Mouse (Mus musculus): ENCODE results near the gene Optn. TPM values are rescaled to one million over a fixed set of nuclear protein-coding genes. Genes with fewer than 3 reads are reported as not detected.

Gene Optn
- polyA plus RNA-seq, 1 experiment from 2014 or later, result 7.7 TPM

DNA sequence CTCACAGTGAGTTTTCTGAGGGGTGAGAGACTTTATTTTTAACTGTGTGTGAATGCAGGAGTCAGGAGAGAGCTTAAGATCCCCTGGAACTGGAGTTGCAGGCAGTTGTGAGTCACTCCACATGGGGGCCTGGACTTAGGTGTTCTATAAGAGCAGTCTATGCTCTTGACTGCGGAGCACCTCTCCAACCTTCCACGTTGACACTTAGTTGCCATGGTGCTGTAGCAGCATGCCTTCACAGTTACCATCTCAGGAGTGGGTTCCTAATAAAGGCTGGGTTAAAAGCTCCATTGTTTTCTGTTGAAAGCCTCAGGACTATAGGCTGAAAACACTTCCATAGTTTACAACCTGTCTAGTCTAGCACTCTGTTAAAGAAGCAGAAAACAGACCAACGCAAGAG is 26.5 kb downstream of the Optn start:
- Histone ChIP-seq H3K9me3 (no peaks in the 10 kb centered on the region), H3K36me3 (no peaks in the 10 kb centered on the region), H3K27ac (replicated peaks) (no peak overlapping the region), H3K4me1 (replicated peaks) (peaks cover 9% of the 10 kb centered on the region; the same call in 1 of the 2 replicates), H3K9ac (no peak overlapping the region), H3K27me3 (no peaks in the 10 kb centered on the region), H3K4me2 (no peak overlapping the region), H3K4me3 (no peak overlapping the region)
- ATAC-seq (ENCODE audit: low read depth), result no peak
- WGBS, result 25% methylated on average over 3 of the region's 3 CpGs

DNA sequence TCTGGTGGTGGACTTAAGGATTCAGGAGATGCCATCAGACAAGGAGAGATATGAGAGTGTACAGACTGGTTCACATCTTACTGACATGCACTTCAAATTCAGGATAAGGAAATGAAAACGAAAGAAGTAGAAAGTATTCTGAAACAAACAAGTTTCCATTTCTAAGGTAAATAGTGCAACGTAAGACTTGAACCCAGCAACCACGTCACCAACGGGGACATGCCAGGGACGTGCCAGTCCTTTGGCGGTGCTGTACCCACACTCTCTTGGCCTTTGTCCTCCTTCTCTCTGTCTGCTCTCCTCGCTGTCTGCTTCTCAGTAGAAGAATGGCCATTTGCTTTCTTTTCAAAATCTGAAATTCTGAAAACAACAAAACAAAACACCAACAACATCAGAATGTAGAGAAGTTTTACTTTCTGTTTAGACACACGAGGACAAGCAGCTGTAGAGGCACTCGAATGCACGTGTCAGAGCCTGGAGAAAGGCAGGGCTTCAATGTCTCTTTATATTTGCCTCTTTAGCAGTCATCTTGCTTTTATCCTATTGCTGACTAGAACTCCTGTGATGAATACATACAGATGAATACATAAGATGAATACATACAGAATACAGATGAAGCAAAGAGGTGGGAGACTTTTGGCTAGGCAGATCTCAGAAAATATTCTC is 27.3 kb downstream of the Optn start:
- 83% methylated on average over 10 of the region's 10 CpGs for WGBS
- H3K4me1 ChIP-seq (replicated peaks), result peaks cover 9% of the 10 kb centered on the region; the same call in 1 of the 2 replicates
- ATAC-seq (ENCODE audit: low read depth), result no peak
- no peak overlapping the region for H3K27ac ChIP-seq (replicated peaks)
- no peak overlapping the region for H3K4me3 ChIP-seq
- no peaks in the 10 kb centered on the region for H3K27me3 ChIP-seq
- H3K9ac ChIP-seq, result no peak overlapping the region
- H3K36me3 ChIP-seq, result no peaks in the 10 kb centered on the region
- H3K9me3 ChIP-seq, result no peaks in the 10 kb centered on the region
- no peak overlapping the region for H3K4me2 ChIP-seq

DNA sequence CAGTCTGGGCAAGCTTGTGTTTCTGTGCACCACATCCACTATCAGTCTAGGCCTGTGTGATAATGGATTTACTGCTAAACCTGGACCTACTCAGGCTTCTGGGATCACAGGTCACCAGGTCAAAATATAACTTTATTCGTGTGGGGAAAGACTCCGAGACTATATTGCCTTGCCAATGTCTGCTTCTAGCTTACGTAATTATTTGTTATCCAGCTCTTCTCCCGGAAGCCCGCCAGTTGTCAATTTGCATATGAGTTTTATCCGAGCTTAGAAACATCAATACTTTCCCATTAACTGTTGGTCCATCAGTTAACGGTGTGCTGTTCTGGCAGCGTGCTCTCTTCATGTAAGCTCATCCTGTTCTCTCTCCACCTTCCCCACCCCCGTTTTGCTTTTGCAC is 28.6 kb downstream of the Optn start:
- peaks cover 9% of the 10 kb centered on the region; the same call in 1 of the 2 replicates for H3K4me1 ChIP-seq (replicated peaks)
- WGBS, result 89% methylated on average over 9 of the region's 9 CpGs
- H3K9ac ChIP-seq, result no peak overlapping the region
- H3K9me3 ChIP-seq, result no peaks in the 10 kb centered on the region
- H3K27me3 ChIP-seq, result no peaks in the 10 kb centered on the region
- H3K4me2 ChIP-seq, result no peak overlapping the region
- no peaks in the 10 kb centered on the region for H3K36me3 ChIP-seq
- H3K4me3 ChIP-seq, result no peak overlapping the region
- no peak for ATAC-seq (ENCODE audit: low read depth)
- no peak overlapping the region for H3K27ac ChIP-seq (replicated peaks)

DNA sequence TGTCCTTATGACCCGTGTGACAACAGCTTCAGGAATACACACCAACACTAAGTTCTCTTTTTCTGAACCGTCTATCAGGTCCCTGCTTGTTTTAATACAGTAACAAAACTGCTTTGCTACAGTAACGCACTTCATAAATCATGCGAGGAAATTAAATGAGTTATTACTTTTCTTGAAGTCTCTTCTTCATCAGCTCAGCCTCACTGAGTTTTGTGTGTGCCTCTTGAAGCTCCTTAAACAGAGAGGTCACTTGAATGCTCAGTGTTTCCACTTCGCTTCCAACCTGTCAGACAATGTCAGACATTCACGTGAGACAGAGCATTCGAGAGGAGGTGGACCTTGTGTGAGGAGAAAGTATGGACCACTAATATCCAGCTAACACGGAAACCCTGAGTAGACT is 29.1 kb downstream of the Optn start:
- 80% methylated on average over 8 of the region's 8 CpGs for WGBS
- no peak for ATAC-seq (ENCODE audit: low read depth)
- no peaks in the 10 kb centered on the region for H3K9me3 ChIP-seq

DNA sequence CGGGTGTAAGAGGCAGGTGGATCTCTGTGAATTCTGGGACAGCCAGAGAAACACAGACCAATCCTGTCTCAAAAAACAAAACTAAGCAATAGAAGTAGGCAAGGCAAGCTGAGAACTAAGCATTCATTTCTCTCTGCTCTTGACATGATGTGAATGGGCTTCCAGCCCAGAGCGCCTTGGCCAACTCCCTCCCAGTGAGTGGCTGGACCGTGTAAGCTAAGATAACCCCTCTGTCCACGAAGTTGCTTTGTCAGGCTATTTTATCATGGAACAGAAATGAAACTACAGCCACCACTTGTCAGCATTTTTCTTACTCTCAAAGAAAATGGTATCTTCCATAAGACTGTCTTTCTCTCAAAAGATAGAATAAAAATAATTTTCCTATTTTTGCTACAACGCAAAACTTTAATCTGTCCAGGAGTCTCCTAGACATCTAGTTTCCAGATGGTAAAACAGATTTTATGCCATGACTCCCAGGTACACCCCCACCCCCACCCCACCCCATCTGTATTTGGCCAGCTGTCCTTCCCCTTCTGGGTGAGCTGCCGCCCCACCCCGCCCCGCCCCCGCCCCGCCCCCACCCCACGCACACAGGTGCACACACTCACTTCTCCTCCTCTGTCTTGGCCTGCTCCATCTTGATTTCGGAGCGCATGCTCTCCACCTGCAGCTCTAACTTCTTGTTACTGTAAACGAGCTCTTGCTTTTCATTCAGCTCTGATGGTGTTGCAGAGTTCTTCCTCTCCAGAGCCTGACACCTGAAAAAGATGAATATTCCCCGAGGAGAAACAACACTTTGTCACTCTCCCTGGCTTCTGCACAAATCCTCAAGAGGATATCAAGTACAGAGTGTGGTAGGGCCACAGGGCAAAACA is 30.1 kb downstream of the Optn start:
- no peaks in the 10 kb centered on the region for H3K27me3 ChIP-seq
- no peak overlapping the region for H3K4me2 ChIP-seq
- H3K36me3 ChIP-seq, result no peaks in the 10 kb centered on the region
- no peak for ATAC-seq (ENCODE audit: low read depth)
- no peaks in the 10 kb centered on the region for H3K9me3 ChIP-seq
- H3K4me1 ChIP-seq (replicated peaks), result peaks cover 9% of the 10 kb centered on the region; the same call in 1 of the 2 replicates
- no peak overlapping the region for H3K9ac ChIP-seq
- 75% methylated on average over 10 of the region's 15 CpGs for WGBS
- no peak overlapping the region for H3K27ac ChIP-seq (replicated peaks)
- H3K4me3 ChIP-seq, result no peak overlapping the region

More for the DNA sequence above, 29.1 kb downstream of the Optn start:
- Histone ChIP-seq H3K27ac (replicated peaks) (no peak overlapping the region), H3K36me3 (no peaks in the 10 kb centered on the region), H3K27me3 (no peaks in the 10 kb centered on the region), H3K9ac (no peak overlapping the region), H3K4me2 (no peak overlapping the region), H3K4me3 (no peak overlapping the region), H3K4me1 (replicated peaks) (peaks cover 9% of the 10 kb centered on the region; the same call in 1 of the 2 replicates)

DNA sequence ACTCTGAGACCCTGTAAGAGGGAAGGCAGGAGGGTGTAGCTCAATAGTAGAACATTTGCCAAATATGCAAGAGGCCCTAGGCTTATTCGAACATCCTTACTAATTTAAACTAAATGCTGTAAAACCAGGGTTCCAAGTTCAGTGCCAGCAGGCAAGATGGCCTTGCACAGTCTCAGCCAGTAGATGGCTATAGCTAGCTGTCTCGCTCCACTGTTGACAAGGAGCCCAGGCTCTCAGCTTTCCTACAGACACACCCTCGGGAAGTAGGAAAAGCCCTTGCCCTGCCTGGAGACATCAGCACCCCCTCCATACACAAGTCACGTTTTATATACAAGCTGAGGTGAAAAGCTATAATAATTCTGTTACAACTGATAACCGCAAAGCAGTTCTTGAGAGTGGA is 31.2 kb downstream of the Optn start:
- Histone ChIP-seq H3K4me3 (no peak overlapping the region), H3K9ac (no peak overlapping the region), H3K4me2 (no peak overlapping the region), H3K36me3 (no peaks in the 10 kb centered on the region), H3K27me3 (no peaks in the 10 kb centered on the region), H3K4me1 (replicated peaks) (peaks cover 2% of the 10 kb centered on the region; the same call in 1 of the 2 replicates), H3K27ac (replicated peaks) (no peak overlapping the region), H3K9me3 (no peaks in the 10 kb centered on the region)
- ATAC-seq (ENCODE audit: low read depth), result no peak
- 82% methylated on average over 5 of the region's 5 CpGs for WGBS

DNA sequence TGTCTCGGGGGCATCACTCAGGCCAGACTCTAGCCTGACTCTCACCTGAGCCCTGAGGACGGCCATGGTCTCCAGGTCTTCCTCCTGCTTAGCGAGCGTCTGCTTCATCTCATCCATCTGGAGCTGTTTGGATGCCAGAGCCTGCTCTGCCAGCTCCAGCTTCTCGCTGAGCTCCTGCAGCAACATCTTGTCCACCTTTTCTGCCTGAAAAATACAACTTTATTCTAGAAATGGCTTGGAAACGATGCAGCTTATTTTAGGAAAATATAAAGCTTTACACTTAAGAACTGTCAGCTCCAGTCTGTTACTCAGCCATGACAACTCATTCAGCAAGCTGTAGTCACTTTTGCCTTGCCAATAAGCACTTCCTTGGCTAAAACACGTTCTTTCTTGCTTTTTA is 32.6 kb downstream of the Optn start:
- H3K9ac ChIP-seq, result no peak overlapping the region
- no peaks in the 10 kb centered on the region for H3K36me3 ChIP-seq
- ATAC-seq (ENCODE audit: low read depth), result no peak
- WGBS, result 89% methylated on average over 7 of the region's 7 CpGs
- H3K9me3 ChIP-seq, result no peaks in the 10 kb centered on the region
- H3K4me2 ChIP-seq, result no peak overlapping the region
- no peaks in the 10 kb centered on the region for H3K4me1 ChIP-seq (replicated peaks)
- H3K4me3 ChIP-seq, result no peak overlapping the region
- no peak overlapping the region for H3K27ac ChIP-seq (replicated peaks)
- no peaks in the 10 kb centered on the region for H3K27me3 ChIP-seq

DNA sequence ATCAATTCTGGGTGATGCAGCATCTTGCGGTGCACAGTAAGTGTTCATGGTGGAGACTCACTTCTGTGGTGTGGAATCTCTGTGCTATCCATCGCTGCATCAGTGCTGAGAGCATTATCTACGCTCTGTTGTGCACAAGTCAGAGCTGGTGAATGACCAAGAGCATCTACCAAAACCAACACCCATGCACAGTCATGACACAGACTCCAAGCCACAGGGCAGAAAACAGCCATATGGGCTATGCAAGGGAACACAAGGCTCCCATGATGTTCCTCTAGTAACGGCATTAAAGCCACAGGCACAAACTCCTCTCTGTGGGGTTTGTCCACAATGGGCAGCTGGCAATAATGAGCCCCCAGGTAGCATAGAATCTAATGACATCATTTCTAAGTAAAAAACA is 34.0 kb downstream of the Optn start:
- no peak overlapping the region for H3K27ac ChIP-seq (replicated peaks)
- no peaks in the 10 kb centered on the region for H3K4me1 ChIP-seq (replicated peaks)
- H3K4me2 ChIP-seq, result no peak overlapping the region
- ATAC-seq (ENCODE audit: low read depth), result no peak
- WGBS, result 86% methylated on average over 4 of the region's 4 CpGs
- no peak overlapping the region for H3K4me3 ChIP-seq
- no peaks in the 10 kb centered on the region; the same call in 1 of the 2 replicates for H3K9me3 ChIP-seq
- no peak overlapping the region for H3K9ac ChIP-seq
- H3K27me3 ChIP-seq, result no peaks in the 10 kb centered on the region
- no peaks in the 10 kb centered on the region for H3K36me3 ChIP-seq

DNA sequence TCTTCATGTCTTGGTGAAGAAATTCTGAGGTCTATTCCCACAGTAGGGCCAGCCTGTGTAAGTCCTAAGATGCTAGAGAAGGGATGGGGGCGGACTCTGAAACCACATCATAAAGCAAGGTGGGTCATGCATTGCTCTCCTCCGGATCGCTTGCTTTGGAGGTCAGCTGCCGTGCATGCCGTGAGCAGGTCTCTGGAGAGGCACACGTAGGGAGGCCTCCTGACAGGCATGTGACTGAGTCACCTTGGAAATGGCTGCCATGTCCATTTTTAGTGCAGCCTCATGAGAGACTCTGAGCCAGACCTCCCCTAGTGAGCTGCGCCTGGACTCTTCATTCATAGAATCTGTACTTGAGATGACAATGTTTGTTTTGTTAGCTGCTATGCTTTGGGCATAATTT is 35.8 kb downstream of the Optn start:
- no peak overlapping the region for H3K4me3 ChIP-seq
- ATAC-seq (ENCODE audit: low read depth), result no peak
- WGBS, result 84% methylated on average over 7 of the region's 7 CpGs

DNA sequence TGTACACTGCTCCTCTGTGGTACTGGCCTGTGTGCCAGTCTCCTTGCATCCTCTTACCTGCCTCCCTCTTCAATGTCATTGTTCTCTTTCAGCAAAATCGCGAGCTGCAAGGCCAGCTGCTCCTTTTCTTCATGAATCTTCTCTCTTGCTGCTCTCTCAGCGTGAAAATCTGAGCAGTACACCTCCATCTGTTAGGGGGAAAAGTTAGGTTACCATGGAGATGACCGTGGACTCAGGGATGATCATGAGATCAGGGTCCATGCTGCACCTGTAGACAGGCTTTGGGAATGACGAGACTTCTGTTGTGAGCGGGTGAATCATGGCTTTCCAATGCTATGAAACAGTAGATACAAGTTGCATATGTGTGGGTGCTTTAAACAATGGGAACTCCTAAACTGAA is 36.8 kb downstream of the Optn start:
- H3K4me2 ChIP-seq, result no peak overlapping the region
- no peaks in the 10 kb centered on the region; the same call in 1 of the 2 replicates for H3K9me3 ChIP-seq
- H3K27me3 ChIP-seq, result no peaks in the 10 kb centered on the region
- no peaks in the 10 kb centered on the region for H3K4me1 ChIP-seq (replicated peaks)
- no peak overlapping the region for H3K4me3 ChIP-seq
- H3K36me3 ChIP-seq, result no peaks in the 10 kb centered on the region
- WGBS, result 54% methylated on average over 6 of the region's 6 CpGs
- H3K27ac ChIP-seq (replicated peaks), result no peak overlapping the region
- ATAC-seq (ENCODE audit: low read depth), result no peak
- H3K9ac ChIP-seq, result no peak overlapping the region

More for the DNA sequence above, 35.8 kb downstream of the Optn start:
- Histone ChIP-seq H3K9me3 (no peaks in the 10 kb centered on the region; the same call in 1 of the 2 replicates), H3K27me3 (no peaks in the 10 kb centered on the region), H3K4me1 (replicated peaks) (no peaks in the 10 kb centered on the region), H3K36me3 (no peaks in the 10 kb centered on the region), H3K9ac (no peak overlapping the region), H3K27ac (replicated peaks) (no peak overlapping the region), H3K4me2 (no peak overlapping the region)

DNA sequence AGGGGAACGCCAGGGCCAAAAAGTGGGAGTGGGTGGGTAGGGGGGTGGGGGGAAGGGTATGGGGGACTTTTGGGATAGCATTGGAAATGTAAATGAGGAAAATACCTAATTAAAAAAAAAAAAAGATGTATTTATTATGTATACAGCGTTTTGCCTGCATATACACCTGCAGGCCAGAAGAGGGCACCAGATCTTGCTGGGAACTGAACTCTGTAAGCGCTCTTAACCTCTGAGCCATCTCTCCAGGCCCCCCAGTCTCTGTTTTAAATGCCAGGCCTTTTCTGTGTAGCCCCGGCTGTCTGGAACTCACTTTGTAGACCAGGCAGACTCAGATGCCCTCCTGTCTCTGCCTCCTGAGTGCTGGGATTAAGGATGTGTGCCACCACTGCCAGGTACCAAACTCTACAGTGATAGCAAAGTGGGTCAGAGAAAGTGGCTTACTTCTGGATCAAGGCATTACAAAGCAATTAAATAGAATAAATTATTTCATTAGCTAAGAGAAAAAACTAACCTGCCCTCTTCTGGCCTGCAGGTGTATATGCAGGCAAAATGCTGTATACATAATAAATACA is 38.6 kb downstream of the Optn start:
- no peak for ATAC-seq (ENCODE audit: low read depth)
- H3K4me1 ChIP-seq (replicated peaks), result no peaks in the 10 kb centered on the region
- H3K36me3 ChIP-seq, result no peaks in the 10 kb centered on the region
- H3K9ac ChIP-seq, result no peak overlapping the region
- H3K4me3 ChIP-seq, result no peak overlapping the region
- no peaks in the 10 kb centered on the region; the same call in 1 of the 2 replicates for H3K9me3 ChIP-seq
- no peak overlapping the region for H3K27ac ChIP-seq (replicated peaks)
- no peaks in the 10 kb centered on the region for H3K27me3 ChIP-seq
- H3K4me2 ChIP-seq, result no peak overlapping the region
- 43% methylated on average over 3 of the region's 4 CpGs for WGBS

DNA sequence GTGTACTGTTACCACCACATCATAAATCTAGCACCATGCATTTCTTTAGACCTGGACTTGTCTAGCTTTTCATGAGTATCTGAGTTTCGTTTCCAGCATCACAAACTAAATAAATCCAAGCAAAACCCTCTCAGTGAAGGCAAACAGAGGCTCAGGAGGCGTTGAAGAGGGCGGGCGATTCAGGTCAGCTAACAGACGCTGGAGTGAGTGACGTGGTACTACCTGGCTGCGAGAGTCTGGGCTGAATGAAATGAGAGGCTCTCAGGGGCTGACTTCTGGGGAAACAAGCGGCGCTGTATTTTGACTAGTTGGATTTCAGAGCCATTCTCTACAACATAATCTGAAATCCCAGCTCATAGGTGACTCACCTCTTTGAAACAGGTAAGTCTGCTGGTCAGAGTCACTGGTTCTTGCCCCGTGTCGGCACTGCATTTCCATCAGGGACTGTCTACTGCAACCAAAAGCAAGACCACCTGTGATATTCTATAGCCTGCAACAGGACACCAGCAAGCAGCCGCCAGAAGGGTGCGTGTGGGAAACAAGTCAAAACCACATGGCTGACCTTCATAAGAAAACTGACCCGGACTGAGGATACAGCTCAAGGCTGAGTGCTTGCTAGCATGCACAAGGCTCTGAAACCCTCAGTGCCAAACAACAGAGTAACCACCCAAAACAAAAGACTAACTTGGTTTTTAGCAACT is 40.0 kb downstream of the Optn start:
- H3K9ac ChIP-seq, result no peak overlapping the region
- H3K4me2 ChIP-seq, result no peak overlapping the region
- no peak overlapping the region for H3K4me3 ChIP-seq
- ATAC-seq (ENCODE audit: low read depth), result no peak
- no peaks in the 10 kb centered on the region for H3K36me3 ChIP-seq
- H3K9me3 ChIP-seq, result no peaks in the 10 kb centered on the region; the same call in 1 of the 2 replicates
- no peaks in the 10 kb centered on the region for H3K4me1 ChIP-seq (replicated peaks)
- no peaks in the 10 kb centered on the region for H3K27me3 ChIP-seq
- 85% methylated on average over 14 of the region's 14 CpGs for WGBS
- H3K27ac ChIP-seq (replicated peaks), result no peak overlapping the region

Data from neural tube, embryonic 13.5 days (tissue).